Mouse (Mus musculus) induced T-regulatory cell, adult 2 months (primary cell): ENCODE measurements at regions not wholly inside any gene's neighbourhood (a gene's known extent, or its start where the extent isn't known, plus 50 kb on each side); places are given as distances from the start of the nearest gene placed in this dataset.

Experiments used
- DNase-seq: peaks from one replicate; pipeline ENCODE4 v3.0.0-alpha.2; 2012; ENCODE audit warnings: low read depth

DNA sequence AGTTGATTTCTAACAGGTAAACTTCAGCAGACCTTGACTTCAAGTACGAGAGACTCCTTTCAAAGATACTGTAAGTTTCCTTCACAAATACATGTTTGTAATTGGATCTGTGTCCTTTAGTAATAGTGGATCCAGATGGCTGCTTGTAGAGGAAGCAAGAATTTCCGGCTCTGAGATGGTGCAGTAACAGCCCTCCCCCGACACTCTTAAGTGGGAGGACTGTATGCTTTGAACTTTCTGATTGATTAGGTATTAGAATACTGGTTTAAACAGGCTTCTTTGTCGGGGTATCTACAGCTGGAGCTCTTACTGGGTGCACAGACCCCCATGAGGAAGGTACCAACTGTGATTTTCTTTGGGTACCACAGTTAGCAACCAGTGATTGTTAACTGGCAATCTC, 355.0 kb upstream of the Cblb start:
- DNase-seq: peak; percentile 59

DNA sequence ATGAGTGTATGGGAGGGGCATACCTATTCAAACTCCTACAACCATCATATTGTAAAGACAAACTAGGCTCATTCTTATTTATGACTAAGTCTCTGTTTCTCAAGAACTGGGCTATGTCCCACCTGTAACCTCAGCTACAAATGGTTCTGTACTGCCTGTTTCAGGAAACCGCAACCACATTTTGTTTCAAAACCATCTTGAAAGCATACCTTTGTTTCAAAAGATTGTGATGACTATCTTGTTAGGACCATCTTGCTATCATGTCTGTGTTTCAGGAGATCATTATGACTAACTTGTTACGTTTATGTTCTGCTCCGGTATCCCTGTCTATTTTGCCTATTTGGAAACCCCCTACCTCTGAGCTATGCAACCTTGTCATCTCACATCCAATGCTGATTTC, 340.2 kb upstream of the Cblb start:
- DNase-seq: peak; percentile 92

GRCm38 (mm10) chr16:51705026-51705425, 326.0 kb upstream of the Cblb start:
- peak; percentile 67 for DNase-seq

DNA sequence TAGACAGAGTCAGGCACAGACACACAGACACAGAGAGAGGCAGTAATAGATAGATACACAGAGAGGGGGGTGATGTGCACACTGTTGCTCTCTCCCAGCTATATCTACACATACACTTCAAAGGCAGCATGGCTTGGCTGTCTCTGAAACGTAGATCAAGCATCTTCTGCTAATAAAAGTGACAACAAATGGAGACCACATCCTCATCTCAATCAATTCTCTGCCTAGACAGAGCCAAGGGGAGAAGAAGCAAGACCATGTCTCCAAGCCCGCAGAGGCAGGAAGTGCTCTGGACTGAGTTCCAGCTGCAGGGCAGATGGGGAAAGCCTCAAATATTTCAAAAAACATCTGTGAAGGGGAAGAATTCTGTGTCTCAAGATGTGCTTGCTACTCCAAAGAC, 312.3 kb upstream of the Cblb start:
- no peak for DNase-seq

DNA sequence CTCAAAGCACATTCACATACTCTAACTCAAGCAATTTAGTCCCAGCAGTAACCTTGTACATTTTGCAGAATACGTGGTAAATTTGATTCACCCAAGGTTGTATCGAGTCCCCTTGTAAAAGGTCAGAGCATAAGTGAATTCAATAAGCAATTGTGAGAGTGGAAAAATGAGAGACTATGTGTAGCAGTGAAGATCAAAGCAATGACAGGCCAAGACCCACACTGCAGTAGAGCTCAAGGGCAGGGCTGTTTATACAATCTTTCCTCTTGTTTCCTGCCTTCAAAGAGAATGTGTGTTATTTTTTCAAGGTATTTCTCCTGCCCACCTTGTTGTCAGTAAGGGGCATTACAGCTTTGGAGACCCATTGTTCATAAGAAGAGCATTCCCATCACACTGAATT, 311.4 kb upstream of the Cblb start:
- DNase-seq: peak; percentile 24

DNA sequence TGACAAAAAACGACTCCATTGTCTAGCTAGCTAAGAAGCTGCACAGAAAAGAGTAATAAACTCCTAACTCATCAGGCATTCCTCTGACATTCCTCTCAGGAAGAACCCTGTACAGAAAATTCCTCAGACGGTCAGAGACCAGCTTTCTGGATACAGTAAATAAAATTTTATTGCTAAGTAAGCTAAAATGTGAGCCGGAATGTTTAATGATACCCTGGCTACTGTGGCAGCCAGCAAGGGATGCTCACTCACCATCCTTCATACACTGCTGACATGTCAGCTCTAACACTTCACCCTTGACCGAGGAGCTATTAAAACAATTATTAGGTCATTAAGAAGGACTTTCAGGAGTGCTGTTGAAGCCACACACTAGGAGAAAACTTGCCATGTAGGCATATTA, 308.3 kb upstream of the Cblb start:
- no peak for DNase-seq

- DNase-seq: no peak
These were observed 289.1 kb upstream of the Cblb start for GRCm38 (mm10) chr16:51741875-51742274.

DNA sequence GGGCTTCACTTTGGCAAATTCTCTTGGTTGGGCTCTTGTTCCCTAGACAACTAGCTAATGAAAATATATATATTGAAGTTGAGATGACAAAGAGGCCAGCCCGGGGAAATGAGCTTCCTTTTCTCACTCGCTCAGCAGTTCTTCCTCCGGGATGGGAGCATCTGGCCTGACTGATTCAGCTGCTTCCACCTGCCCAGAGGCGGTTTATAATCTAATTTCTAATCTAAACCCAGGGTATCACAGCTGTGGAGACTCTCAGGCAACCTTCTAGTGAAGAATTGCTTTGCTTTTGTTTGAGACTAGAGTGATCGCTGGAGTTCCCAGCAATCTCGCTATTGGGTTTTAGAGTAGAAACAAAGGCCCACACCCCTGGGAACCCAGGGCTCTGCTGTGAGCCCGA, 279.1 kb upstream of the Cblb start:
- no peak for DNase-seq

DNA sequence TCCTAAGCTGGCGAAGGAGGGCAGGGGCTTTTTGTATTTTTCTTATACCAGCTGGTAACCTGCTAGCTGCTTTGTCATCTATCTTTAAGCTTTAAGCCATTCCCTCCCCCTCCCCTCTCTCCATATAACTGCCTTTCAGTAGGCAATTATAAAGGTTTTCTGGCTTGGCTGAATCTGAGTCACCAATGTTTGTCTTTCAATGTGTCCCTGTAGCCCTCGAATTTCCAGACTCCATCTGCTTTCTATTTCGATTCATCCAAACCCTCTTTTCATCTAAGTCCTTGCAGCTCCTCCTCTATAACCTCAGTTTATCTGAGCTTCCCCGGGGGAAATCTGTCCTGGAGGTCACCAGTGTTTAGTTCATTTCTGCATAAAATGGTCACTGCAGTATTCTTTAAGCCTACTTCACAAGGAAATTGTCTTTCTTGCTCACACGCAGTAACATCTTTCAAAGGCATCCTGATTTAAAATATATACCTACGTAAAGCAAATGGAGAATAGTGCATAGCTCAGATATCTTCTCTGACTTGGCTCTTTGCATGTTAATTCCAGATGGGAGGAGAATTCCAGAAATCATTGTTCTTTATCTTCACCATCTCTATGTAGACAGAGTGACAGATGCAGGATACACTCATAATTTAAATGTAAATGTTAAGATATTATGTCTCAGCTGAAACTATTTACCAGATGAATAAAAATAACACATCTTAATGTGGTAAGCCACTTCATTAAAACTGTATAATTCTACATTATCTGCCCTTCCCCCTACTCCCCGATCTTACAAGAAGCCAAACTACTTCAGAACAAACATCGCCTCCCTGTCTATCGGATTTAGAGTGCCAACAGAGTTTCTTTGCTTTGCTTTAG, 272.4 kb upstream of the Cblb start:
- no peak for DNase-seq

DNA sequence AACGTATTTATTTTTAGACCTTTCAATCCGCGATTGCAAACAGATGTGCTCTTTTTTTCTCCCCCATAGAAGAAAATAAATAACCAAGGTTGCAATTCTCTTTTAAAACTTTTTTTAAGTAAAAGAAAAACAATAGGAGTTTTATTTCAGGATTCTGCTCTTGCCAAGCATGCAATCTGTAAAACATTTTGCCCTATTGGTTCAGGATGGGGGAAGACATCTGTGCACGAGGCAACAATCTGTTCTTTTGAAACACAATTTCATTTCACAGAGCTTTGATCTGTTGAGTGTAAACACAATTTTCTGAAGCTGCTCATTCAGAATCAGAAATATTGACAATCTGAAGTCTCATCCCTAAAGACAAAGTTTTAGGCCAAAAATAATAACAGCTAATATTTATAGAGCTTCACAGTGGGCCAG, 271.8 kb upstream of the Cblb start:
- no peak for DNase-seq

DNA sequence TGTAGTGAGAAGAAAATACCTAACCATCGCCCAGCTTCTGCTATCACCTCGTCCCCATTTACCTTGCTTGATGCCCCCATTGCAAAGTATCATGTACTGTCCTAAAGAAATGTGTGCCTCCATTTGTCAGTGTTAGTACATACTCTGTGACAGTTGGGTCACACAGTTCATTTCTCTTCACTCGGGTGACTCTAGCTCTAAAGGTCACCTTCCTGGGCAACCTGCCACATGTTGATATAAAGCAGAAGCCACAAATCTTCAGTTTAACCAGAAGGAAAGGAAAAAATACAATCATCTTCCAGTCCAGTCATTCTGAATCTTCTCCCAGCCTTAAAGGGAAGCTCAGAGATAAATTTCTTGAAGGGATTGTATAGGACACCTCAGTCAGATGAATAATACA, 263.5 kb upstream of the Cblb start:
- peak; percentile 26 for DNase-seq

- DNase-seq: no peak
These were observed 252.1 kb upstream of the Cblb start for GRCm38 (mm10) chr16:51778920-51779319.

DNA sequence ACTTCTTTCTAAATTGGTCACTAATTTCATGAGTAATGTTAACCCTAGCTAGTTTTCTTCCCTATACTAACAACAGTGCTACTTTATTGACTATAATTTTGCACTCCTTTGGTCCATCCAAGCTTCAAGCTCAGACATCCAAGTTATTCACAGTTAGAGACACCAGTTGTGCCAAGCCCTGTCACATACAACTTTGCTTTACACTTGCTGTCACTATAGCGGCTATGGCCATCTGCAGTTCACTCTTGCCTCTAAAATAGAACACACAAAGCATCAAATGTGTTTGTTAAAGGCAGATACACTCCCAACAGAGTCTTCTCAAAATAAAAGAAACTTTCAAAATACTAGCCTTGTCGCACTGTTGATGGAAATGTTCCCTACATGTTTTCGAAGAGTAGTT, 236.0 kb upstream of the Cblb start:
- DNase-seq: no peak

DNA sequence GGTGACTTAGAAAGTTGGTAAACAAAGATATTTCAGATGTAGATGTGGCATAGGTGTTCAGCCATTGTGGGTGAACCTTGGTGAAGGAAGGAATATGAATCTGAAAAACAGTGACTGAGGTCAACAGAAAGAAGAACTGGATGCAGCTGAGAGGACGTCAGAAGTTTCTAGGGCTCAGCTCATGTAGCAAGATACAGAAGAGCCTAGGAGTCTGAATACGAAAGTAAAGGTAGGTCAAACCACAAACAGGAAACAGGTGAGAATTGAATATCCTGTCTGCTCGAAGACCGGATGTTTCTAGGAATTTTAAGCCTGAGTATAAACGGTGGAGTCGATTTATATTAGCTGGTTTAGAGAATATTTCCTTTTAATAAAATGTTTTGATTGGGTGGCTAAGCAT, 223.7 kb upstream of the Cblb start:
- peak; percentile 82 for DNase-seq

DNA sequence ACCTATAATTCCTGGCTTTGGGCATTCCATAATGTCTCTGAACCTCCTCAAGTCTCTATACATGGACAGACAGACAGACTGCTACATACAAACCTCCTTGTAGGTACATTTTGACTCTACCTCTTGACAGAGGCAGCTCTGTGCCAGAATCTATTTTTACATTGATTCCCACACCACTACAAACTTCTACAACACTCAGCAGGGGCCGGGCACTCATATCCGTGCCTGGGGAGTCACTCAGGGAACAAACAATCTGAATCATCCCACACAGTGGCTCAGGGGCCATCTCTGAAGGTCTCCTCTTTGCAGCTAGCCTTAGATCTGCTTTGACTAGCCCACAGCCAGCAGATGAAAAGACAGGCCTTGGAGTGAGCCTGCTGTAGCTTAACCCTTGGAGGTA, 221.9 kb upstream of the Cblb start:
- no peak for DNase-seq

- no peak for DNase-seq
These were observed 220.0 kb upstream of the Cblb start for GRCm38 (mm10) chr16:51811073-51811472.

GRCm38 (mm10) chr16:51842770-51843169, 188.3 kb upstream of the Cblb start:
- DNase-seq: no peak

GRCm38 (mm10) chr16:51845539-51845938, 185.5 kb upstream of the Cblb start:
- DNase-seq: no peak

- no peak for DNase-seq
These were observed 150.3 kb upstream of the Cblb start for GRCm38 (mm10) chr16:51880711-51881110.

GRCm38 (mm10) chr16:51881127-51881526, 149.9 kb upstream of the Cblb start:
- no peak for DNase-seq

GRCm38 (mm10) chr16:51883813-51884212, 147.2 kb upstream of the Cblb start:
- DNase-seq: no peak

DNA sequence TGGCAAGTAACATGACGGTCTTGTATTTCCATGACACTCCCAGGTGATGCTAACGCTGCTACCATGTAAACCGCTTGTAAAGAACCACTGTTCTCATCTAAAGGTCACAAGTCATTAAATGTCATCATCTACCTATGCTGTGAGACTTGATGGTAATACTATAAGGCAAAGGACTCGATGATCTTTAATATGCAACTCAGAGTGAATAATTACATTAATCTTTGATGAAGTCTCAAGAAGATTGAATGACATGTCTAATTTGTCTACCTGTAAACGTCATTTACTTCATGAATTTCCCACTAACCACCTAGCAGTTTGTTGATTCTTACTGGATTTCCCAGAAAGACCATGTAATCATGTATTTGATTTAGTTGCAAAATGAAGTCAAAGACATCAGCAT, 143.5 kb upstream of the Cblb start:
- peak; percentile 53 for DNase-seq

DNA sequence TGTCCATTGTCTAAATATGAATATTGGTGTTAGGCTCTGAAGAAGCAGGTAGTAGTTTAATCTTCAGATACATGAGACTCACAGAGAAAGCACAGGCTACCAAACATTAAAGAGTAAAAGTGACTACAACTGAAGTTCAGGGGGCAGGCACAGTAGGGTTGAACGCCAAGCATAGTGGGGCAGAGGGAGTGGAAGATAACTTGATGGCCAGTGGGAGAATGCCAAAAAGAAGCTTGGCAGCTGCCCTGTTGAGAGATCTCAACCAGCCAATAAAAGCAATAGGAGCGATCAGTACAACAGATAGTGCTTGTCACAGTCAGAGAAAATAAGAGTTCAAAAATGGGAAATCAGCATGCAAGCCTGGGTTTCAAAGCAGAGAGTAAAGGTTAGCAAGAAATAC, 125.4 kb upstream of the Cblb start:
- DNase-seq: no peak

- DNase-seq: no peak
These were observed 124.3 kb upstream of the Cblb start for GRCm38 (mm10) chr16:51906686-51907085.
